Mouse (Mus musculus) erythroblast, embryonic 14.5 days (primary cell): ENCODE results near the gene Disp3.

Experiments used
- GATA1 ChIP-seq: IDR thresholded peaks from 2 replicates; pipeline ENCODE4 v1.6.1; 2012; ENCODE audit warnings: low read length, inconsistent platforms, mixed read lengths
- TAL1 ChIP-seq: IDR thresholded peaks from 3 replicates; pipeline ENCODE4 v1.6.1; 2012; ENCODE audit warnings: low read length, inconsistent platforms, mixed read lengths

GRCm38 (mm10) chr4:148314396-148314795, 26.6 kb upstream of the Disp3 start:
- TF ChIP-seq GATA1 (no peak), TAL1 (no peak)
